Mouse (Mus musculus) ES-E14 (cell line): ENCODE results near the gene Hs1bp3. TPM values are rescaled to one million over a fixed set of nuclear protein-coding genes. Genes with fewer than 3 reads are reported as not detected.

ENCODE experiments used
- DNase-seq: peaks from one replicate; pipeline ENCODE4 v3.0.0-alpha.2; 2013; ENCODE audit warnings: low read depth, low spot score
- H3K27ac ChIP-seq: 2 replicates; pipeline ENCODE4 v1.5.1; 2012; ENCODE audit warnings: low read depth, mild to moderate bottlenecking, low read length, moderate library complexity, mixed read lengths; ENCODE audit not compliant: poor library complexity, insufficient read depth, severe bottlenecking
- H3K36me3 ChIP-seq: 2 replicates; pipeline ENCODE4 v1.6.1; 2012; ENCODE audit warnings: mild to moderate bottlenecking, low read length, moderate library complexity, mixed read lengths; ENCODE audit not compliant: control insufficient read depth, poor library complexity, insufficient read depth, severe bottlenecking
- H3K4me1 ChIP-seq, 2 experiments: fragments of 150-350 bp in 1 of 2; sonication (generic) in 1 of 2; 2 replicates each; pipeline ENCODE4 v1.6.1; 2012; ENCODE audit warnings: low read length in 2 of 2, mild to moderate bottlenecking in 1 of 2, mixed read lengths in 1 of 2; ENCODE audit not compliant: control insufficient read depth in 2 of 2, insufficient read depth in 2 of 2, poor library complexity in 1 of 2
- H3K4me3 ChIP-seq, 2 experiments: fragments of 150-350 bp in 1 of 2; sonication (generic) in 1 of 2; 2 replicates each; pipeline ENCODE4 v1.5.1; 2012; ENCODE audit warnings: low read length in 2 of 2, low read depth in 1 of 2, mild to moderate bottlenecking in 1 of 2, mixed read lengths in 1 of 2; ENCODE audit not compliant: insufficient read depth in 1 of 2, poor library complexity in 1 of 2, severe bottlenecking in 1 of 2
- H3K9ac ChIP-seq: 2 replicates; pipeline ENCODE4 v1.6.1; 2012; ENCODE audit warnings: low read depth, mild to moderate bottlenecking, low read length, mixed read lengths; ENCODE audit not compliant: poor library complexity, insufficient read depth, severe bottlenecking
- H3K9me3 ChIP-seq: fragments of 150-350 bp; sonication (generic); 2 replicates; pipeline ENCODE4 v1.6.1; 2012; ENCODE audit warnings: low read depth, mild to moderate bottlenecking, low read length; ENCODE audit not compliant: control insufficient read depth, insufficient read depth
- CHD2 ChIP-seq: IDR thresholded peaks from 2 replicates; pipeline ENCODE4 v1.6.1; 2014; ENCODE audit warnings: mild to moderate bottlenecking, low read depth, low read length, inconsistent platforms
- HCFC1 ChIP-seq: IDR thresholded peaks from 2 replicates; pipeline ENCODE4 v1.6.1; 2012; ENCODE audit warnings: low read length, inconsistent platforms, borderline replicate concordance; ENCODE audit not compliant: insufficient read depth
- MAFK ChIP-seq: IDR thresholded peaks from 2 replicates; pipeline ENCODE4 v1.6.1; 2014; ENCODE audit warnings: mild to moderate bottlenecking, low read depth, low read length, inconsistent platforms; ENCODE audit not compliant: insufficient read depth
- ZC3H11A ChIP-seq: IDR thresholded peaks from 2 replicates; pipeline ENCODE4 v1.6.1; 2012; ENCODE audit warnings: low read depth, mild to moderate bottlenecking, inconsistent platforms, low read length, borderline replicate concordance
- ZNF384 ChIP-seq: IDR thresholded peaks from 2 replicates; pipeline ENCODE4 v1.6.1; 2012; ENCODE audit warnings: low read depth, low read length, inconsistent platforms
- in situ Hi-C, 2 experiments: fragments of 600-800 bp; cut with MboI; formaldehyde crosslinking; loops; one replicate each; pipeline ENCODE4 v1.15.1; 2025; ENCODE audit warnings: low sequenced_read_pairs in 2 of 2, inconsistent platforms in 1 of 2; ENCODE audit not compliant: unreplicated experiment in 2 of 2
- total RNA-seq: library from RNA; depleted of rRNA; stranded (reverse); fragments of 300-350 nt; gene quantifications from 2 replicates; pipeline ENCODE4 v1.2.3, GENCODE M21; 2012

The Hs1bp3 gene
- total RNA-seq, 1 experiment: 7.9 TPM

- in situ Hi-C loops: no loop called here
- Histone ChIP-seq H3K4me3 (no peak overlapping the region), H3K4me1 (peaks cover 0 to 4% of the 10 kb centered on the region in 2 experiments; a peak in 1 of 4 replicates), H3K9me3 (no peaks in the 10 kb centered on the region), H3K27ac (no peak overlapping the region), H3K9ac (no peak overlapping the region), H3K36me3 (no peaks in the 10 kb centered on the region)
- TF ChIP-seq ZNF384 (no peak), MAFK (no peak), HCFC1 (no peak)
- DNase-seq: no peak
Observed at GRCm38 (mm10) chr12:8355011-8355410, 41.8 kb downstream of the Hs1bp3 start.

GRCm38 (mm10) chr12:8357449-8357848 is 44.2 kb downstream of the Hs1bp3 start:
- no peak for DNase-seq

GRCm38 (mm10) chr12:8358344-8358966 is 45.2 kb downstream of the Hs1bp3 start:
- H3K27ac ChIP-seq: no peak overlapping the region

More at GRCm38 (mm10) chr12:8357449-8357848, 44.2 kb downstream of the Hs1bp3 start:
- in situ Hi-C loops: no loop called here
- Histone ChIP-seq H3K4me3 (no peak overlapping the region), H3K9ac (no peak overlapping the region), H3K36me3 (no peaks in the 10 kb centered on the region), H3K9me3 (no peaks in the 10 kb centered on the region), H3K4me1 (no peaks in the 10 kb centered on the region), H3K27ac (no peak overlapping the region)
- TF ChIP-seq ZC3H11A (no peak), MAFK (no peak), ZNF384 (no peak), CHD2 (no peak), HCFC1 (no peak)

GRCm38 (mm10) chr12:8359418-8360112 is 46.3 kb downstream of the Hs1bp3 start:
- Histone ChIP-seq H3K27ac (peak overlapping the region; percentile 19; the same call in 1 of the 2 replicates), H3K4me3 (no peak overlapping the region), H3K4me1 (no peaks in the 10 kb centered on the region), H3K9me3 (no peaks in the 10 kb centered on the region), H3K9ac (no peak overlapping the region), H3K36me3 (no peaks in the 10 kb centered on the region)
- in situ Hi-C loops: no loop called here
- TF ChIP-seq ZC3H11A (no peak), HCFC1 (no peak)
- DNase-seq: no peak

More at GRCm38 (mm10) chr12:8358344-8358966, 45.2 kb downstream of the Hs1bp3 start:
- Histone ChIP-seq H3K36me3 (no peaks in the 10 kb centered on the region), H3K9ac (no peak overlapping the region), H3K9me3 (no peaks in the 10 kb centered on the region), H3K4me3 (no peak overlapping the region), H3K4me1 (no peaks in the 10 kb centered on the region)
- no peak for TF ChIP-seq ZNF384
- TF ChIP-seq ZC3H11A: no peak
- TF ChIP-seq CHD2: no peak
- no peak for TF ChIP-seq MAFK
- no peak for TF ChIP-seq HCFC1
- DNase-seq: no peak
- in situ Hi-C loops: no loop called here

- no peak overlapping the region for H3K27ac ChIP-seq
- H3K9ac ChIP-seq: no peak overlapping the region
- H3K4me1 ChIP-seq: no peaks in the 10 kb centered on the region; a peak in 1 of 4 replicates
- no peak overlapping the region for H3K4me3 ChIP-seq
- H3K9me3 ChIP-seq: no peaks in the 10 kb centered on the region
- no peaks in the 10 kb centered on the region for H3K36me3 ChIP-seq
- TF ChIP-seq MAFK: no peak
- TF ChIP-seq ZC3H11A: no peak
- no peak for TF ChIP-seq CHD2
- no peak for TF ChIP-seq HCFC1
- TF ChIP-seq ZNF384: no peak
- no peak for DNase-seq
- in situ Hi-C loops: no loop called here
Observed at GRCm38 (mm10) chr12:8361866-8362265, 48.6 kb downstream of the Hs1bp3 start.
